Mouse (Mus musculus): ENCODE results near the gene Atp13a1. TPM values are rescaled to one million over a fixed set of nuclear protein-coding genes. Genes with fewer than 3 reads are reported as not detected.

Atp13a1 gene
- total RNA-seq (2018; cell fraction: chromatin; rRNA removed): 100 to 1,000 TPM in 12 of 26 experiments, 10 to 100 TPM in 14; 32.3 to 154 (median 98.5) TPM
- total RNA-seq (2018; cell fraction: cytosol; rRNA removed): 10 to 100 TPM; 17.5 to 59.6 (median 33.2) TPM
- 100 to 1,000 TPM in 6 of 26 experiments, 10 to 100 TPM in 20; 34.5 to 121 (median 73.9) TPM for total RNA-seq (2018; cell fraction: nucleus; rRNA removed)
- 22.5 to 33.4 TPM (median 32.7 TPM) in 3 replicates for polyA plus RNA-seq (2018)

DNA sequence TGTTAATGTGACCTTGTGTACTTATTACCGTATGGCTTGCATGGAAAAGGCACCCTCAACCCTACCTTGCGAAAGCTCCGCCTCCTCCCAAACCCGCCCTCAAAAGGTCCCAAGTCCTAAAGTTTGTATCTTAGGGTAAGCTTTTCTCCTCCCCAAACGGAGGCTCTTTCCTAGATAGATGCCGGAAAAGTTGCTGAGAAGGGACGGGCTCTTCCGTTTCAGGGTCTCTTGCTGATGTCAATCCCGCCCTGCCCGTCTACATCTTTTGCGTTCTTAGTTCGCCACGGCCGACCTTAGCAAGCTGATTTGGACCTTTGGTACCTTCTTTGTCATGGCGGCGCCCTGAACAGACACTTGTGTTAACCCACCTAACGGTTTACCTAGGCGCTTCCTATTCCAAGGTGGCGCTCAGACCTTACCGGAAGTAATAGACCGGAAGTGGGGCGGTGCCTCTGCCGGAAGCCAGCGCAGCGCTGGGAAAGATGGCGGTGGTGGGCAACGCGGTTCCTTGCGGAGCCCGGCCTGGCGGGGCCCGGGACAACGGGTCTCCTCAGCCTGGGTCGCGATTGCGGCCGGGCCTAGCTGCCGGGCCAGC lies at the start of gene Atp13a1, which contains the start of gene Zfp866:
Gene Atp13a1 (plus strand): TSS at position 391 of the 595 bp plus-strand sequence.
Gene Zfp866 (minus strand): TSS at position 406 of the 595 bp plus-strand sequence.
- peak within 1 kb of the TSS; percentile 92 for H3K4me3 ChIP-seq (ENCODE audit: inconsistent target)
- peak within 1 kb of the TSS; percentile 76 for H3K27ac ChIP-seq
- peaks cover 25% of the 10 kb centered on the region for H3K36me3 ChIP-seq (ENCODE audit: inconsistent target)
- peaks cover 48% of the 10 kb centered on the region for H3K79me2 ChIP-seq (ENCODE audit: inconsistent target)
- under 1% methylated on average over 38 of the region's 38 CpGs for WGBS (ENCODE audit: missing documents)

DNA sequence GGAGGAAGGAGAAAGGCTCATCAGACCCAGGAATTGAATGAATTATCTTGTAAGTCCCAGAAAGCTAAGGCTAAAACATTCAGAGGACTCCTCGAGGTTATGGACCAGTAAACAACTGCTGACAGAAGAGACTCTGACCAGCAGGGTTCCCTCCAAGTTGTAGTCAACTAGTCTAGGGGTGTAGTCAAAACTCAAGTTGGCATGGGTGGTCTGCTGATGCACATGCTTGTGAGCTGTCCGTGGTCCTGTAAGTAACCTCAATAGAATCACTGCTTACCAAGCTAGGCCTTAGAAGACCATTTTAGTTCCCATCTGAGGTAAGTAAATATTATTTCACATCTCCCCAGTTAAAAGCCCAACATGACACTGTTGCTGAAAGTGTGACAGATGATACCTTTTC lies 49.7 kb upstream of the Atp13a1 start:
- H3K27ac ChIP-seq: no peak overlapping the region
- peaks cover 12% of the 10 kb centered on the region for H3K36me3 ChIP-seq (ENCODE audit: inconsistent target)
- no peaks in the 10 kb centered on the region for H3K79me2 ChIP-seq (ENCODE audit: inconsistent target)
- H3K4me3 ChIP-seq (ENCODE audit: inconsistent target): no peak overlapping the region
- WGBS (ENCODE audit: missing documents): 100% methylated on average over 2 of the region's 2 CpGs

DNA sequence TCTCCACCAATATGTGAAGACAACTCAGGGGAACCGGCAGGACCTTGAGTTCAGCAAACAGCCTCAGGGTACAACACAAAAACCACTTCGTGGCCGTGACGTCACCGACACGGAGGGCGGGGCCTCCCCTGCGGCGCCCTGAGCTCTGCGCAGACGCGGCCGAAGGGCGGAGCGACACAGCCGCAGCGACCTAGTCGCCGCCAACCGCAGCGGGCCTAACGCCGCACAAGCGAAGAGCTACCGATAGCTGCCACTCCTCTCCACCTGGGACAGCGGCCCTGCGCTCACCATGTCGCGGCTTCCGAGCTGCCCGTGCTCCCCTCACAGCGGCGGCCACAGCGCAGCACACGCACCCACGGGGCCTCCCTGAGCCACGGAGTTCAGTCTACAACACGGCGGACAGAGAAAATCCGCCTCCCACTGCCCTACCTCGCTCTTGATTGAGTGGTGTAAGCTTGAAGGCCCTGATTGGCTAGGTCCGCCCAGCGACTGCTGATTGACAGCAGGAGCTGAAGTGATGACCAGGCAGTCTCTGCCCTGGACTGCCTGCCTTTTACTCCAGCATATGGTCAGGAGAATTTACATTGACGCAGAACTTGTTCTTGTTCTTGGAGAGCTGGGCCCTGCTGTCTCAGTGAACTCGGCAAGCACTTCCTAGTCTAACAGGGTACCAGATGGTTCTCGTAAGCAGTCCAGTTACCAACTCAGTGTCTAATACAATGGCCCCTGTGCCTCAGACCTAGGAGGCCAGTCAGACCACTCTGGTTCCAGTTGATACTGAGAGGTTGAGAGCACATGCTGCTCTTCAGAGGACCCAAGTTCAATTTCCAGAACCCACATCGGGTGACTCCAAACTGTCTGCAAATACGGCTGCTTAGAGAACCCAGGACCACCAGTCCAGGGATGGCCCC lies 41.2 kb upstream of the Atp13a1 start, which contains the start of gene Zfp963:
Gene Zfp963 (minus strand): TSS at position 427 of the 911 bp plus-strand sequence.
- 5% methylated on average over 46 of the region's 48 CpGs for WGBS (ENCODE audit: missing documents)
- no peaks in the 10 kb centered on the region for H3K36me3 ChIP-seq (ENCODE audit: inconsistent target)
- peak within 1 kb of the TSS; percentile 18; the same call in 1 of the 2 replicates for H3K4me3 ChIP-seq (ENCODE audit: inconsistent target)
- peak within 1 kb of the TSS; percentile 57 for H3K27ac ChIP-seq
- peaks cover 20% of the 10 kb centered on the region; the same call in 1 of the 2 replicates for H3K79me2 ChIP-seq (ENCODE audit: inconsistent target)

DNA sequence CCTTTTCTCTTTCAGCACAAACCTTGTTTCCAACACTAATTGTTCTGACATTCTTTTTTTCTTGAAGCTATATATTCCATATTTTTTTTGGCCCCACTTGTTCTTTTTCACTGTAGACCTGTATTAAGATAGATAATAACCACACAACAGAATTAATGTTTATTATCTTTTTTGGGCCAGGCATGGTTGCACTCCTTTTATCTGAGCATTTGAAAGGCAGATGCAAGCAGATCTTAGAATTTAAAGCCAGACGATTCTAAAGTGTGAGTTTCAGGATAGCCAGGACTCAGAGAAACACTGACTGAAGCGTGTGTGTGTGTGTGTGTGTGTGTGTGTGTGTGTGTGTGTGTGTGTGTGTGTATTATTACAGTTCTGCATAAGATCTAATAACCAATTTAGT lies 38.5 kb upstream of the Atp13a1 start:
- peaks cover 5% of the 10 kb centered on the region; the same call in 1 of the 2 replicates for H3K36me3 ChIP-seq (ENCODE audit: inconsistent target)
- no peak overlapping the region for H3K4me3 ChIP-seq (ENCODE audit: inconsistent target)
- WGBS (ENCODE audit: missing documents): 90% methylated on average over 2 of the region's 2 CpGs
- H3K27ac ChIP-seq: no peak overlapping the region
- peaks cover 17% of the 10 kb centered on the region; the same call in 1 of the 2 replicates for H3K79me2 ChIP-seq (ENCODE audit: inconsistent target)

DNA sequence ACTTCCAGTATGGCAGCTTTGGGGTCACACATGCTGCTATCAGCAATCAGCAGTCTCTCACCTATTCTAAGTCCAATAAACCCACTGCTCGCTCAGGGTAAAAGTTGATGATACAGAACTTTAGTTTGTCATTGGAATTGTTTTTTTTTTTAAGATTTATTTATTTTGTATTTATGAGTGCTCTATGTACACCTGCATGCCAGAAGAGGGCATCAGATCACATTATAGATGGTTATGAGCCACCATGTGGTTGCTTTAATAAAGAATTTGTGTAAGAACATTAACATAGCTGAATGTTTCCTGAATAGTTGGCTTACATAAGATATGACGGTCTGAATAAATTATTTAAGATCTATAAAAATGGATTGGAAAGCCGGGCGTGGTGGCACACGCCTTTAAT lies 32.6 kb upstream of the Atp13a1 start:
- 96% methylated on average over 5 of the region's 5 CpGs for WGBS (ENCODE audit: missing documents)
- peaks cover 12% of the 10 kb centered on the region for H3K36me3 ChIP-seq (ENCODE audit: inconsistent target)
- H3K4me3 ChIP-seq (ENCODE audit: inconsistent target): no peak overlapping the region
- no peak overlapping the region for H3K27ac ChIP-seq
- no peaks in the 10 kb centered on the region for H3K79me2 ChIP-seq (ENCODE audit: inconsistent target)

DNA sequence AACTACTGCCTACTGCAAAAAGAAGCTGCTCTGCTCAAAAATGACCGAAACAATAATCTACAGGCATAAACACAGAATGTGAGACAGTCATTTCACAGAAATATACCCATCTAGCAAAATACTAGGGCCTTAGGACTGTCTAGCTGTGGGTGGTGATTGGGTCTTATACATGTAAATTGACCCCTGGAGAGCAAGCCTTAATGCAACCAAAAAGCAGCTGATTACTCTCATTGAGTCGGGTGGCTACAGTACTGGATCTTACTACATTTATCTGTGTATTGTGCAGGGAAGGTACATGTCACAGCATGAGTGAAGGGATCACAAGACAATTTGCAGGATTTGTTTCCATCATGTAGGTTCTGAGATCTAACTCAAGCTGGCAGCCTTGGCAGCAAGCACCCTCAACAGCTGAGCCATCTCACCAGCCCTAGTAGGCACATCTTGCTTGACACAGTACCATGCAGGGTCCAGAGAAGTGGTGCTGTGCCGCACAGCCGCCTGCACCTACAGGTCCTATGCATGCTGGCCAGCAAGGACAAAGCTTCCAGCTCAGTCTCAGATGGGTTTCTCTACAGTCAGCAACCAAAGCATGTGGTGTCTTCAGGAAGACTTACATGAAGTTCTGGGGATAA lies 29.0 kb upstream of the Atp13a1 start:
- Histone ChIP-seq H3K36me3 (ENCODE audit: inconsistent target) (peaks cover 41% of the 10 kb centered on the region), H3K79me2 (ENCODE audit: inconsistent target) (no peaks in the 10 kb centered on the region)
- WGBS (ENCODE audit: missing documents): 92% methylated on average over 4 of the region's 4 CpGs

DNA sequence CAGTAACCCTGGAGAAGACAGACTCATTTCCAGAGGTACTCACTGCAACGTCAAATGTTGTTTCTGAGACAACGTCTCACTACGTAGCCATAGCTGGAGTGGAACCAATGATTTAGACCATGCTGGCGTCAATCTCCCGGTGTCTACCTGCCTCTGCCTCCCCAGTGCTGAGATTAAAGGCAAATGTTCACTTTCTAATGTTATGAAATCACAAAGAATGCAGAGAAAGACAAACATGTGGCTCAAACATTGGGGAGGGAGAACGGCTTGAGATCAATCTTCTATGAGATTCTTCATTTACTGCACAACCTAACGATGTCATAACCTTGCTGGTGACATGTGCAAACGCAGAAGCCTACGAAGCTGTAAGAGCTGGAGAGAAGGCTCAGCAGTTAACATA lies 19.7 kb upstream of the Atp13a1 start:
- H3K36me3 ChIP-seq (ENCODE audit: inconsistent target): peaks cover 37% of the 10 kb centered on the region
- no peak overlapping the region for H3K4me3 ChIP-seq (ENCODE audit: inconsistent target)
- 90% methylated on average over 9 of the region's 9 CpGs for WGBS (ENCODE audit: missing documents)
- peaks cover 66% of the 10 kb centered on the region for H3K79me2 ChIP-seq (ENCODE audit: inconsistent target)
- no peak overlapping the region for H3K27ac ChIP-seq

More for the DNA sequence above, 29.0 kb upstream of the Atp13a1 start:
- Histone ChIP-seq H3K4me3 (ENCODE audit: inconsistent target) (no peak overlapping the region), H3K27ac (no peak overlapping the region)

DNA sequence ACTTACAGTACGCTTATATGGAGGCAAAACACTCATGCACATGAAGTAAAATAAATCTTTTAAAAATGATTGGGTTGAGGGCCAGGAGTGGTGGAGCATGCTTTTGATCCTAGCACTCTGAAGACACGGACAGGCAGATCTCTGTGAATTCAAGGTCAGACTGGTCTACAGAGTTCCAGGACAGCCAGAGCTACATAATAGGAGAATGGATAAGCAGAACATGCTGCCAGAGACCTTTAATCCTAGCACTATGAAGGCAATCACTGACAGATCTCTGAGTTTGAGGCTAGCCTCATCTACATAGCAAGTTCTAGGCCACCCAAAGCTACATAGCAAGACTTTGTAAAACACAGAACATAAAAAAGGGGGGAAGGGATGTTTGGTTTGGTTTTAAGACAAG lies 18.9 kb upstream of the Atp13a1 start:
- 100% methylated on average over 2 of the region's 2 CpGs for WGBS (ENCODE audit: missing documents)
- Histone ChIP-seq H3K27ac (no peak overlapping the region), H3K79me2 (ENCODE audit: inconsistent target) (peaks cover 66% of the 10 kb centered on the region), H3K36me3 (ENCODE audit: inconsistent target) (peaks cover 28% of the 10 kb centered on the region), H3K4me3 (ENCODE audit: inconsistent target) (no peak overlapping the region)

DNA sequence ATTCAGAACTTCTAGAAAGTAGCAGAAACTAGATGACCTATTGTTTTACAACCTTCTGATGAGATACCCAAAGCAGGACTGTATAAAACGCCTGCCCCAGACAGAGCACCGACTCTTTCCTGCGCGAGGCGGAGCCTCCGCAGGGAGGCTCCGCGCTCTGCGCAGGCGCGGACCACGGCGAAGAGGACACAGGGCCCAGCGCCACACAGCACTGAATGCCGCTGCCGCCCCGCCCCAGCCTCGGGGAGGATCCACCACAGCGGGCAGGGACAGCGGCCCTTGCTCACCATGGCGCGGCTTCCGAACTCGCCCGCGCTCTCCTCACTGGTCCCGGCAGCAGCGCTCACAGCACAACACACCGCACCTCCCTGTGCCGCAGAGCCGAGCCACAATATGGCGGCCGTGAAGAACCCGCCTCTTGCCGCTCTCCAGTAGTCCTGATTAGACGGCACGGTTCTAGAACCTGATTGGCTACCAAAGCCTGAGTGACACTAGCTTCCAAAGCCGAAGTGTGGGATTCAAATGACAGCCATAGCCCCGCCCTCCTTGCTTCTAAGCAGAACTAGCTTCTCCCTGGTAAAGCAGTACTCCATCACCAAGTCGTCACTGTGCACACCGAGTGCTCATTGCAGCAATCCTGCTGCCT lies 16.3 kb upstream of the Atp13a1 start, which contains the start of gene Gm20422:
Gene Gm20422 (minus strand): TSS at position 384 of the 646 bp plus-strand sequence.
- Histone ChIP-seq H3K4me3 (ENCODE audit: inconsistent target) (peak within 1 kb of the TSS; percentile 31), H3K79me2 (ENCODE audit: inconsistent target) (peaks cover 48% of the 10 kb centered on the region), H3K27ac (peak within 1 kb of the TSS; percentile 21), H3K36me3 (ENCODE audit: inconsistent target) (peaks cover 3% of the 10 kb centered on the region; the same call in 1 of the 2 replicates)
- WGBS (ENCODE audit: missing documents): under 1% methylated on average over 41 of the region's 41 CpGs

DNA sequence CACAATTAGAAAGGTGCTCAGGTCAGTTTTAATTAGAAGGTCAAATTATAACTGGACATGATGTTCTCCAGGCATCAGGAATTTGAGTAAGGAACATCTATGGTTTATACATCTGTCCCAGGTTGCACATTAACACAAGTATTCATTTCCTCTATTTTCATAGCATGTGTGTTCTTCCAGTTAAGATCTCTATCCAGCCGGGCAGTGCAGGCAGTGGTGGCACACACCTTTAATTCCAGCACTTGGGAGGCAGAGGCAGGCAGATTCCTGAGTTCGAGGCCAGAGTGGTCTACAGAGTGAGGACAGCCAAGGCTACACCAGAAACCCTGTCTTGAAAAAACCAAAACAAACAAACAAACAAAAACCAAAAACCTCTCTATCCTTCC lies 15.8 kb upstream of the Atp13a1 start:
- H3K27ac ChIP-seq: peak overlapping the region; percentile 21; the same call in 1 of the 2 replicates
- no peaks in the 10 kb centered on the region; the same call in 1 of the 2 replicates for H3K36me3 ChIP-seq (ENCODE audit: inconsistent target)
- peaks cover 43% of the 10 kb centered on the region for H3K79me2 ChIP-seq (ENCODE audit: inconsistent target)
- H3K4me3 ChIP-seq (ENCODE audit: inconsistent target): peak overlapping the region; percentile 31; the same call in 1 of the 2 replicates
- WGBS (ENCODE audit: missing documents): 40% methylated on average over 2 of the region's 2 CpGs

DNA sequence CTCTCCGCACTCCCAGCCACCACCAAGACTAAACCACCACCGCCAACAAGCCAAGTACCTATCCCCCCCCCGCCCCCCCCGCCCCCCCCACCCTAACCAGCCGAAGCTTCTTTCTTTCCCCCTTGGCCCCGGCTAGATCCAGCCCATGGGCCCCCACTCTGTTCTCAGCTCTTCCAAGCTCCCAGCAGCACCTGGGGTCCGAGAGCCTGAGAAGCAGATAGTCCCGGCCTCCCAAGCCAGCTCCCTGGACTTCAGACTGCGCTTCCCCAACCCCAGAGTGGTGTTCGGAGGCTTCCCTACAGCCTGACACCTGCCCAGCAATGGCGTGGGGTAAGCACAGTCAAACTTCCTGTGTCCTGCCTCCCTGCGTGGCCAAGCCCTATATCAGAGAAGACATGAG lies 13.9 kb upstream of the Atp13a1 start:
- H3K27ac ChIP-seq: no peak overlapping the region
- H3K4me3 ChIP-seq (ENCODE audit: inconsistent target): no peak overlapping the region
- H3K36me3 ChIP-seq (ENCODE audit: inconsistent target): no peaks in the 10 kb centered on the region
- H3K79me2 ChIP-seq (ENCODE audit: inconsistent target): peaks cover 23% of the 10 kb centered on the region
- WGBS (ENCODE audit: missing documents): 92% methylated on average over 9 of the region's 12 CpGs

DNA sequence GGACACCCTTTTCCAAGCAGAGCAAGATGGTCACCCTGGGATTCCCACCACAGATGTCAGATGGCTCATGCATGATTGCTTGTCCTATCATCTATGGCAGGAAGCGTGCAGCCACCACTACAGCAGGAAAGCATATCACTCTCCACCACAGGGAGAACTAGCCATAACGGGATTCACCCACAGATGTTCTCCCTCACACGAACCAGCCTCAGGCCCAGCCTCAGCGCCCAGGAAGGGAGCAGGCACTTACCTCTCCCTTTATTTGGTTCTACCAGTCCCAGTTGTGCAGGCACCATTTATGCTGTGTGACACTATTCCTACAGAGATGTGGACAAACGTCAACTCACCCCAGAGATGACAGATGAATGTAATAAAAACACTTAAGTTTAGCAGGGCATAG lies 1.9 kb upstream of the Atp13a1 start:
- Histone ChIP-seq H3K36me3 (ENCODE audit: inconsistent target) (peaks cover 8% of the 10 kb centered on the region), H3K4me3 (ENCODE audit: inconsistent target) (no peak overlapping the region), H3K79me2 (ENCODE audit: inconsistent target) (peaks cover 30% of the 10 kb centered on the region), H3K27ac (no peak overlapping the region)
- 91% methylated on average over 5 of the region's 5 CpGs for WGBS (ENCODE audit: missing documents)

DNA sequence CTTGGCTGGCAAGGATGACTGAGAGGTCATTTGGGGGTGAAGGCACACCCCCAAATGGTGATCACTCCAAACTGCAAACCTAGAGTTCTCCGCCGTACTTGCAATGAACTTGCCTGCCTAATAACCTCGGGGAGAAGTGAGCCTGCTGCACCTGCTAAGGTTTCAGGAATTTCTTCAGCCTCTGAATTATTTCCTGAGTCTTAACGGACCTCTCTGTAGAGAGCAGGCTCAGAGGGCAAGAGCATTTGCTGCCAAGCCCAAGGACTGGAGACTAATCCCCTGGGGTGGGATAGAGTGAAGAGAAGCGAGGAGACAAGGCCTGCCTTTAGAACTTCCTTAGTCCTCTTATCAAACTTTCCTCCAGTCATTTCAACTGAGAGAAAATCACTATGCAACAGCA lies 1.2 kb upstream of the Atp13a1 start:
- WGBS (ENCODE audit: missing documents): 70% methylated on average over 5 of the region's 5 CpGs

More for the DNA sequence above, 1.2 kb upstream of the Atp13a1 start:
- Histone ChIP-seq H3K36me3 (ENCODE audit: inconsistent target) (peaks cover 14% of the 10 kb centered on the region), H3K79me2 (ENCODE audit: inconsistent target) (peaks cover 37% of the 10 kb centered on the region), H3K27ac (no peak overlapping the region), H3K4me3 (ENCODE audit: inconsistent target) (no peak overlapping the region)

Measured in macrophage (primary cell).